Mouse (Mus musculus): ENCODE data around the gene Gp1ba. TPM values are rescaled to one million over a fixed set of nuclear protein-coding genes. Genes with fewer than 3 reads are reported as not detected.
A peak's percentile ranks its signal among the peaks of the same experiment; 100 is the strongest.

Gp1ba gene
- total RNA-seq, 2 experiments from 2014 or later, result 0.32 to 0.39 TPM

DNA sequence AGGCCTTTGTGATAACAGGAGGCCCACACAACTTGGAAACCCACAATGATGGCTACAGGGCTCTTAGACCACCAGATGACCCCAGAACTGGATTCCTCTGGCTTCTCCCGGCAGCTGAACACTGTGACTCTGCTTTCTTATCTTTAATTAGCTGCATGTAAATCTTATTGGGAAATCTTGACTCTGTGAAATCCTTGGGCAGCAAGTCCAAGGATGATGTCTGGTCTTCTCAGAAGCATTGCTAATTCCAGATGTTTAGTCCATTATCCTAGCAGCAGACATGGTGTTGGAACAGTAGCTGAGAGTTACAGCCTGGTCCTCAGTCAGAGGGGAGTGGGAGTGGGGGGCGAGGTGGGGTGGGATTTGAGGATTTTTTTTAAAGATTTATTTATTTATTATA lies 10.5 kb upstream of the Gp1ba start:
- DNase-seq (ENCODE audit: low spot score in 2 of 2), result no peak

DNA sequence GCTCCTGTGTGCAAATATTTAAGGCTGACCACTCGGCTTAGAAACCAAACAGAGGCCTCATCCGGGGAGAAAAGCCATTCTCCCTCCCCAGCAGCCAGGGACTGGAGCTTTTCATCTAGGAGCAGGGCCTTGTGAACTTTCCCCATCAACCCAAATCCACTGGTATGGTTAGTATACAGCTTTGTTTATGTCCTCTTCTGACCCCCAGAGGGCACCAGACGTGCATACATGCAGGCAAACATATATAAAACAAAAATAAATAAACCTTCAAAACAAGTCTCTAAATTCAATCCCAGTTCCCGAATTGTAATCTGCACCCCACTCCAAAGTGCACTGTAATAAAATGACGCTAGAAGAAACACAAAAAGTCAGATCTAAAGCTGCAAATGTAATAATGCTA lies 9.4 kb upstream of the Gp1ba start:
- no peak for DNase-seq (ENCODE audit: low spot score in 2 of 2)

DNA sequence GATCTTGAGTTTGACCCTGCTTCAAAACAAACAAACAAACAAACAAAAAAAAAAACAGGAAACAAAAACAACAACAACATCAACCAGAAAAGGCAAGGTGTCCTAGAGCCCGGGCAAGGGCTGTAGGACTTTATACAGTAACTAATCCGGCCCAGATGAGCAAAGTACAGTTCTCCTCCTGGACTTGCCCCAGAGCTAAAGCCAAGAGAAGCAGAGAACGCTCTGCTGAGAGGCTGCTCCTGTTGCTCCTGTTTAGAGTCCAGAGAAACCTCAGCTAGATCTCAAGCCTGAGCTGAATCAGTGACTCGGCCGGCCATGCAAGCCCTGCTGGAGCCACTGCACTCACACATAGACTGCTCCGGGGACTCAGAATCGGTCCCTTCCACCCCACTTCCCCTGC lies 8.8 kb upstream of the Gp1ba start:
- DNase-seq (ENCODE audit: low spot score in 2 of 2), result no peak

DNA sequence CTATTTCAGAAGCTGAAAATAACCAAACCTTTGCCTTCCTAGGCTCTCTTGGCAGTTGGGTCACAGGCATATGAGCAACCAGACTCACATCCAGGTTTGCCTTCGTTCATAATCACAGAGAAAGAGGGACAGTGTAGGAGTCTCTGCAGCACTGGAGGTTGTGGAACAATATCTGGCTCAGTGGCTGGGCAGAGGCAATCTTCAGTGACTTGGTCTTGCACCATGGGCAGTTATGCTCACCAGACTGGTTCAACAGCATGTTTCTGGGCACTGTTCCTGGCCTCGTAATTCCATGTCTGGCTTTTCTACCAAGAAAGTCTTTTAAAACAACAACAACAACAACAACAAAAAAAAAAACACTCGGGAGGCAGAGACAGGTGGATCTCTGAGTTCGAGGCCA lies 3.3 kb upstream of the Gp1ba start:
- DNase-seq (ENCODE audit: low spot score in 2 of 2), result no peak

DNA sequence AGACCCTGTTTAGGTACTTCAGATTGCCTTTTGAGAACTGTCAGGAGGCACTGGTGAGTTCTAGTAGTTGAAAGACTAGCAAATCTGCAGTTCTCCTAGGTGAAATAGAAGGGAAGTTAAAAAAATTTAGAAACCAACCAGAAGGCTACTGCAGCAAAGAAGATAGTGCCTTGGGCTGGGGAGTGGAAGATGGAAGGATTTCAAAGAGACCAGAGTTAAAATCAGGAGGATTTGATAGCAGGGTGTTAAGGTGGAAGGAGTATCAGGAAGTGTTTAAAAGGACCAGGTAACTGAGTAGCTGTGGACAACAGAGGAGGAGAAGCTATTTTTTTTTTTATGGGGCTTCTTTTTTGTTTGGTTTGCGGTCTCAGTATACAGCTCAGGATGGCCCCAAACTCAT lies 1.2 kb upstream of the Gp1ba start:
- DNase-seq (ENCODE audit: low spot score in 2 of 2), result no peak

DNA sequence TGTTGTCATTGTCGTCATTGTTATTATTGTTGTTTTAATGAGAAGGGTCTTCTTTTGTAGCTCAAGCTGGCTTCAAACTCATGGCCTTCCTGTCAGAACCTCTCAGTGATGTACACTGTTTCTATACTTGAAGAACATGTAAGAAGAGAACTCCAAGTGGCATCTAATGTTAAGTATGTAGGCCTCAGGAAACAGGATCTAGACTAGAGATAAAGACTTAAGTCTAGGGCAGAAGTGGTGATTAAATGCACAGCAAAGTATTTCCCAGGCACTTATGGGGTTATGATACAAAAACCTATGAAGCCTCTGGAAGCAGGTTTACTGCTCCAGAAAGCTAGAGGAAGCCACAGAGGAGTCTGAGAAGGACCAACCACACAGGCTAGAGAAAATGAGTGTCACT lies 629 bp upstream of the Gp1ba start:
- DNase-seq (ENCODE audit: low spot score in 2 of 2), result no peak

DNA sequence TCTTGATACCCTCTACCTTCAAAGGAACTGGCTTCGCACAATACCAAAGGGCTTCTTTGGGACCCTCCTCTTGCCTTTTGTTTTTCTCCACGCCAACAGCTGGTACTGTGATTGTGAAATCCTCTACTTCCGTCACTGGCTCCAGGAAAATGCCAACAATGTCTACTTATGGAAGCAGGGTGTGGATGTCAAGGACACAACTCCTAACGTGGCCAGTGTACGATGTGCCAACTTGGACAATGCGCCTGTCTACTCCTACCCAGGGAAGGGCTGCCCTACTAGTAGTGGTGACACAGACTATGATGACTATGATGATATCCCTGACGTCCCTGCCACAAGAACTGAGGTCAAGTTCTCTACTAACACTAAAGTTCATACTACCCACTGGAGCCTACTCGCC lies 1.1 kb downstream of the Gp1ba start:
- no peak for DNase-seq (ENCODE audit: low spot score in 2 of 2)

DNA sequence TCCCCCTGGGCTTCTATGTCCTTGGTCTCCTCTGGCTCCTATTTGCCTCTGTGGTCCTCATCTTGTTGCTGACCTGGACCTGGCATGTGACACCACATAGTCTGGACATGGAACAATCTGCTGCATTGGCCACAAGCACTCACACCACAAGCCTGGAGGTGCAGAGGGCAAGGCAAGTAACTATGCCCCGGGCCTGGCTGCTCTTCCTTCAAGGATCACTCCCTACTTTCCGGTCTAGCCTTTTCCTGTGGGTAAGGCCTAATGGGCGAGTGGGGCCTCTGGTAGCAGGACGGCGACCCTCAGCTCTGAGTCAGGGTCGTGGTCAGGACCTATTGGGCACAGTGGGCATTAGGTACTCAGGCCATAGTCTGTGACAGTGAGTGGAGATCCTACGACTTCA lies 2.3 kb downstream of the Gp1ba start:
- DNase-seq (ENCODE audit: low spot score in 2 of 2), result no peak

DNA sequence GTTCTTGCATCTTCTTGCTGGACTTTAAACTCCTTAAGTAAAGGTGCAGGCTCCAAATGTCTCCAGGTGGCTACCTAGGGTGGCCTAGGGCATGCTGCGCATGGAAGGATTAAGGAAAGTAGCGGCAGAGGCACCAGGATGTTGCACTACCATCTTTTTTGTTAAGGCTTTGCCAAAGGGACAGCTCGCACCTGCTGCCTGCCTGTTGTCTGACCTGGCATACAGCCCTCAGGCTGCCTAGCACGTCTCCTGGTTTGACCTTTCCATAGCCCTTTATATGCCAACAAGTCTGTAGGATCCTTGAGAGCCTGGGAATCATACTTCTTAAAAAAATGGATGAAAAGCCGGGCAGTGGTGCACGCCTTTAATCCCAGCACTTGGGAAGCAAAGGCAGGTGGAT lies 4.1 kb downstream of the Gp1ba start:
- DNase-seq (ENCODE audit: low spot score in 2 of 2), result no peak

DNA sequence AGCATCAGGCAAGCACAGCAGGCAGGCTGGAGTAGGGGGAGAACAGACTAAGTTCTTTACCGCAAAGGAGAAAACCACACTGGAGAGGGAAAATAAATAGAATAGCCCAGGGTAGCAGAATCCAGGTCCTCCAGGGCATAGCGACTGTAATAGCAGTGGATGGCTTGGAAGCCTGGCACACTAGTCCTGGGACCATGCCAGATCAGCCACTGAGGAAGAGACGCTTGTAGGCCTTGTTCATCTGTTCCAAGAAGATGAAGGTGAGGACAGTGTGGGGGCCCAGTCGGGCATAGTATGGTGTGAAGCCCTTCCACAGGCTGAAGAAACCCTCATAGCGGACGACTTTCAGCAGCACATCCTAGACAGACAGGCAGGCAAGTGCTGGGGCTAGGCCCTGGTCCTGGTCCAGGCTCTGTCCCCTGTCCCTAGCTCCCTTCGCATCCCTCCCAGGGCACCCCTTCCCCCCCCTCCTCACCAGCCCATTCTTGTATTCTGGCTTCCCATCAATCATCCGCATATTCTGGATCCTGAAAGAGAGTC lies 5.7 kb downstream of the Gp1ba start:
- DNase-seq (ENCODE audit: low spot score in 2 of 2), result no peak

DNA sequence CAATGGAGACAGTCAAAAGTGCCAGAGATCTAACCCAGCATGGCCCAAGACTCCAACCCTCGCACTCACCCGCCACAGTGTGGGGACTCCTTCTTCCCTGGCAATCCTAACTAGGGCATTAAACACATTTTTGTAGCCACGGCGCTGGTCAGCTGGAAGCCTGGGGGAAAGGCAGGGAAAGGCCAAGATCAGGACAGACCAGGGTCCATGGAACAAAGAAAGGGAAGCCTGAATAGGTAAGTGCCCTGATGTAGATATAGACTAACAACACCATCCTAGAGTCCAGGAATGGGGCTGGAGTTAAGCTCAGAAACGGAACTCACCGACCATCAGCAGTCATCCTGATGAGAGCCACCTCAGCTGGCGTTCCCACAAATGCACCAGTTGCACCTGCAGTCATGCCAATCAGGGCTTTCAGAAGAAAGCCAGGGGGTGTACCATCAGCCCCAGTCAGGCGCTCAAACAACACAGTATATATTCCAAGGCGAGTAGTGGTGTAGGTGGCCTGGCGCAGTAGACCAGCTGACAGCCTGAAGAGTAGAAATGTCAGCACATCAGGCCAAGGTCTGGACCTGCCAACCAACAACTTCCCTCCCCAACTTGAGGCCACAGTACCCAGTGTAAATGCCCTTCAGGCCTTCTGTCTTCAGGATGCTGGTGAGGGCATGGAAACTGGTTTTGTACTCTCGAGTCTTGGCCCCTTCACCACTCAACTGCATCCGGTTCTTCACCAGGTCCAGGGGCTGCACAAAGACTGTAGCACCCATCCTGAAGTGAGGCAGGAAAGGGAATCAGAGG lies 6.7 kb downstream of the Gp1ba start:
- DNase-seq (ENCODE audit: low spot score in 2 of 2), result no peak

DNA sequence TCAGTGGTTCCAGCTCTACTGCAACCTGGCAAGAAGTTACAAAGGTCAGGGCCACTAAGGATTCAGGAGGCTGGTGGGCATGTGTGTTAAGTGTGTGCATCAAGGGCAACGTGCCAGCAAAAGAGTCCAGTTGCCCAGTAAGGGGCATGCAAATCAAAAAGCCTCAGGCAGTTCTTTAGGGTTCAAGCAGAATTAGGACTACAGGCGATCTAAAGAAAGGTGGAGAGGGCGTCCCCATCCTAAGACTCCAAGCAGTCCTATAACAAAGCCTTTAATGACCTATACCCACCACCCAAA lies 7.3 kb downstream of the Gp1ba start:
- DNase-seq (ENCODE audit: low spot score in 2 of 2), result no peak

DNA sequence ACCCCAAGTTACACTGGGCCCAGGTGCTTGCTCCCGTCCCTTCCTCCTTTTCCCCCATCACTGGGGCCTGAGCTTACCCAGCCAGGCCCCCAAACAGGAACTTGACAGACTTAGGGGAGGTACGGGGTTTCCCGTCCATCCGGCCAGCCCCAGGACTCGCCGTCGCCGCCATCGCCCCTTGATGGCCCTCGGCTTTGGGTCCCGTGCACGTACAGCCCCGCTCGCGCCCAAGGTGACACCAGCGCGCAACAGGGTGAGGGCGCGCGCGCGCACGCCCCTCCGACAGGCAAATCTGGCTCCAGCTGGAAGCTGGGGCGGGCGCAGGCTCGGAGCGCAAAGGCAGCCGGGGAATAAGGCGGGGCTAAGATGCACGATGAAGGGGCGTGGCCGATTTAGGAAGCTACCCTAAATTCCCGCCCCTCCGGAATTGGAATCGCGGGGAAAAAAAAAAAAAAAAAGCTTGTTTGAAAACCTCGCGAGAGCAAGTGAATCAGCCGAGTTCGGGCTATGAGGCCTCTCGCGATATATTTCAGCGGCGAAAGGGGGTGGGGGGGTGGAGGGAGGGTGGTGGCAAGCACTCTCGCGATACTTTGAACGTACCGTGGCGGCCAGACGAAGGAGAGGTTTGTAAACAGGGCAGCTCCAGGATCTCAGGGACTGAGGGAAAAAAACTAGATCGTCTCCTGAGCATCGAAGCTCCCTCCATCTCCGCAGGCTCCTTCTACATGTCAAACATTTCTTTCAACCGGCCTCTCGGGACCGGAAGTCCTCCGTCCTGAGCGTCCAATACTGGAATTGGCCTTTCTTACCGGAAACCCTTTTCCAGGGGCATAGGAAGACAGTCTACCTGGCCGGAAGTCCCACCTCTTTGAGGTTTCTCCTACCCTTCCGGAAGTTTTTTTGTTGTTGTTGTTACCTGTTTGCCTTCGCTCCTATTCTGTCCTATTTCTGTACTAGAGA lies 8.0 kb downstream of the Gp1ba start, which contains the start of the genes Rnf167 and Slc25a11:
TSS of gene Rnf167 (plus strand) at position 545 of the 960 bp plus-strand sequence.
TSS of gene Slc25a11 (minus strand) at position 789 of the 960 bp plus-strand sequence.
- peak; percentile 87 to 96 for DNase-seq (ENCODE audit: low spot score in 2 of 2)

DNA sequence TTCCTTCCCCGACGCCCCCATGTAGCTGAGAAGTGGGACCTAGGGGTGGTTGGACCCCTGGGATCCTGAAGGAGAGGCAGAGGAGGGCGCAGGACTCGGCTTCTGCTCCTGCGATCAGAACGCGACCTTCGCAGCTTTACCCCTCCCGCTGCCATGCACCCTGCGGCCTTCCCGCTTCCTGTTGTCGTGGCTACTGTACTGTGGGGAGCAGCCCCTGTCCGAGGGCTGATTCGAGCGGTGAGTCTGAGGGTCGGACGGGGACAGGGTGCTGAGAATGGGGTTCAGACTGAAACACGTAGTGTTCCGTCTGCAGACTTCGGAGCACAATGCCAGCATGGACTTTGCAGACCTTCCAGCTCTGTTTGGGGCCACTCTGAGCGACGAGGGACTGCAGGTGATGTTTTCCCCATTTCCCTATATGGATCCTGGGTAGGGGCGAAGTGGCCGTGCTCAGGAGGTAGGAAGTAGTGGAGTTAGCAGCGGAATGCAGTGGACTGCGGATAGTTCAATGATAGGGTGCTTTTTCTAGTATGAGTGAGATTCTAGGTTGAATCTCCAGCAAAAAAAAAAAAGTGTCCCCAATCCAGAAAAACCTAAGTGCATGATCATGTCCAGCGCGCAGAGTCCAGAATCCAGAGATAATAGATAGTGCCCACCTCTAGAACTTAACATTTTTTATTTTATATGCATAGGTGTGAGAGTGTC lies 8.9 kb downstream of the Gp1ba start:
- peak in 1 of 2 experiments; percentile 42 for DNase-seq (ENCODE audit: low spot score in 2 of 2)

DNA sequence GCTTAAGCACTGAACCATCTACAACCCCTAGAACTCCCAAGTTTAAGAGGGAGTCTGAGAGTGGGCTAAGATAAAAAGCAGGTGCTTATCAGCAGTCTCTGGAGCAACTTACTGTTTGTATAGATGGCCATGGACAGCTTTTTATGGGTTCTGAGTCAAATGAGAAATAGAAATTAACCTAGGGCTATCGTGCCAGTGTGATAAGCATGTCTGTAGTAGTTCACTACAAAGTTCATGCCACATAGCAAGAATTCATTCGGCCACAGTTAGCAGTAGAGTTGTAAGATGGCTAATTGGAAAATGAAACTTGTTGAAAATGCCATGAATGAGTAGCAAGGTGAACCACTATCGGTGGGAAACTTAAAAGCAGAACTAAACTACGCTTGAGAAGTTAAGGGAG lies 9.6 kb downstream of the Gp1ba start:
- DNase-seq (ENCODE audit: low spot score in 2 of 2), result no peak

DNA sequence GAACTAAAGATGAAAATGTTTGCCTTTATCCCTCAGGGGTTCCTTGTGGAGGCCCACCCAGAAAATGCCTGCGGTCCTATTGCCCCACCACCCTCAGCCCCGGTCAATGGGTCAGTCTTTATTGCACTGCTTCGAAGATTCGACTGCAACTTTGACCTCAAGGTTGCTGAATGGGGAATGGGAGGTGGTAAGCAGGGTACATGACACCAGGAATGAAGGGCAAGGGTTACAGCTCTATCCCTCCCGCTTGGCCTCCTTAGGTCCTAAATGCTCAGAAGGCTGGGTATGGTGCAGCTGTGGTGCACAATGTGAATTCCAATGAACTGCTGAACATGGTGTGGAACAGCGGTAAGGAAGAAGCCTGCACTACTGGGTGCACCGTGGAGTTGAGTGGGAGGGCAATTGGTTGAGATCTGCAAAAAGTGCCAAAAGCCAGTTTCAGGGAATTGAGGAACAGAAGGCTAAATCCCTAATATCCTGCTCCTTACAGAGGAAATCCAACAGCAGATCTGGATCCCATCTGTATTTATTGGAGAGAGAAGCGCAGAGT lies 10.3 kb downstream of the Gp1ba start:
- no peak for DNase-seq (ENCODE audit: low spot score in 2 of 2)

DNA sequence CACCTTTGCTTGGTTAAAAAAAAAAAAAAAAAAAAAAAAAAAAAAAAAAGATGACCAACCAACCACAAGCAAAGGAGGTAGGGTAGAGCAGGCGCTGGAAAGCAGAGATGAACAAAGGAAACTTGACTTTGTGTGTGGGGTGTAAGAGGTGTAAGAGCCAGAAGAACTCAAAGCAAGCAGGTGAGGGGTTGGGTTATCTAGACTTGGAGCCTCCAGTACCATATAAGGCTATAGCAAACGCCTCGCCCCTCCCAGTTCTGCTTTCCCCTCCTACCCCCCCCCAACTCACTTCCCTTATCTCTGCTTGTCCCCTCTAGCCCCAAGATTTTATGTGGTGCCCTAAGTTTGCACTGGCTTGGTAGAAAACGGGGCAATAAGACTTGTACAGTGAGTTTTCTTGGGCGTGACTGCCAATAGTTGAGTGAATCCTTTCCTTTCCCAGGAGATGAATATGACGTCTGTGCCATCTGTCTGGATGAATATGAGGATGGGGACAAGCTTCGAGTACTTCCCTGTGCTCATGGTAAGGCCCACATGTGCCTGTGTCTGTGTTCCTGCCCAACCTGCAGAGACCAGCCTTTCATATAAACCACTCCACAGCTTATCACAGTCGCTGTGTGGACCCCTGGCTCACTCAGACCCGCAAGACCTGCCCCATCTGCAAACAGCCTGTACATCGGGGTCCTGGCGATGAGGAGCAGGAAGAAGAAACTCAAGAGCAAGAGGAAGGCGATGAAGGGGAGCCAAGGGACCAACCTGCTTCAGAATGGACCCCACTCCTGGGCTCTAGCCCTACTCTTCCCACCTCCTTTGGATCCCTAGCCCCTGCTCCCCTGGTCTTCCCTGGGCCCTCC lies 11.6 kb downstream of the Gp1ba start:
- DNase-seq (ENCODE audit: low spot score in 2 of 2), result no peak

DNA sequence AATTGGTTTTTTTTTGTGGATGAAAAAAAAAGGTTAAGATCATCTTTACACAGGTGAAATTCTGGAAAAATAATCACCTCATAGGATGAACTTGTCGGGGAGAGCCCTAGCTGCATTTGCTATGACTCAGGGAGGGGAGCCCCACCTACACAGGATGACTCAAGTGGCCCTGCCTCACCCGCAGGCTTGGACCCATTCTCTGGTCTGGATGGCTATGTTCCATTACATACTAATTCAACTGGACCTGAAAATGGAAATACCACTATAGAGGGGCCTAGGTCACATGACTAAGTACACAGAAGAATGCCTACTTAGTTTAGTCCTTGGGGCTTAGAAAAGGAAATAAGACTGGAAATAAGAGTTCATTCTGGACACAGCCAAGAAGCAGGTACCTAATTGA lies 12.5 kb downstream of the Gp1ba start:
- DNase-seq (ENCODE audit: low spot score in 2 of 2), result no peak

DNA sequence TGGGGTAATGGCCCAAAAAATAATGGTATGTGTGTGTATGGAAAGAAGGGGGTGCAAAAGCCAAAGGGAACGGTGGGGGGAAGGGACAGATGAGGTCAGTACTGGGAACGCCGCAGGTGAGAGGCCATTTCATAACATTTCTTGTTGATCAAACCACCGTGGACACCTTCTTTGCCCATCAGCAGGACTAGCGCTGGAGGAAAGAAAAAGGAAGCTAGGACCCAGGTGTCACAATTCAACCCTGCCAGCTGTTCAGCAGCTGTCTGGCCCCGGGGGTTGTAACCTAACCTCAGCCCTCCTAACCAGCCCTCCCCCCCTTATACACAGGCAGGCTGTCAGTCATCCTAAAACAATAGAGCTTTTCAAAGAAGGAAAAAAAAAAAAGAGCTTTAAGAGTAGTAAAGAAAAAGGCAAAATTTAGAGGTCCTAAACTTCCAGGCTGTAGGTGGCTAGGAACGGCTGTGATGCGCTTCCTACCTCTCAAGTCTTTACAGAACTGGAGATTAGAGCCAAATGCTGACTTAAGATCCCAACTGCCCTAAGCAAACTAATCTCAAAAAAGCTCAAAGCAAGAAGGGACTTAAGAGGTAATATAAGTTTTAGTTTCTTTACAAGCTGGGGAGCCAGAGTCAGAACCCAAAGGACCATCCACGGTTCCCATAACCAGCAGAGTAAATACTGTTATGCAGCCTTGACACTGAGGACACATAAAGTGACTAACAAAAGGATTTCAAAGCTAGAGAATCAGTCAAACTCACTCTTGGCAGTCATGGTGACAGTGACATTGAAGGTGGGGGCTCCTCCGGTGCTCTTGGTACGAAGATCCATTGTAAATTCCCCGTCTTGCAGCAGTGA lies 13.3 kb downstream of the Gp1ba start:
- DNase-seq (ENCODE audit: low spot score in 2 of 2), result no peak
